Mouse (Mus musculus) right cerebral cortex, postnatal 4 days (tissue): ENCODE data around the gene Chchd6.
A peak's percentile ranks its signal among the peaks of the same experiment; 100 is the strongest.

Source experiments
- DNase-seq: peaks from one replicate; pipeline ENCODE4 v3.0.0-alpha.2; 2022

The Chchd6 gene

GRCm38 (mm10) chr6:89440671-89441070, 154.8 kb downstream of the Chchd6 start:
- peak; percentile 18 for DNase-seq

GRCm38 (mm10) chr6:89431920-89432482, 163.5 kb downstream of the Chchd6 start:
- DNase-seq: no peak

GRCm38 (mm10) chr6:89430749-89431148, 164.7 kb downstream of the Chchd6 start:
- DNase-seq: no peak

GRCm38 (mm10) chr6:89428661-89429375, 166.6 kb downstream of the Chchd6 start:
- DNase-seq: no peak

- no peak for DNase-seq
Measured at GRCm38 (mm10) chr6:89424461-89424860, 171.0 kb downstream of the Chchd6 start.

- DNase-seq: no peak
Measured at GRCm38 (mm10) chr6:89422621-89423020, 172.8 kb downstream of the Chchd6 start.

- no peak for DNase-seq
Measured at GRCm38 (mm10) chr6:89421922-89422321, 173.5 kb downstream of the Chchd6 start.

GRCm38 (mm10) chr6:89421503-89421902, 173.9 kb downstream of the Chchd6 start:
- no peak for DNase-seq

- no peak for DNase-seq
Measured at GRCm38 (mm10) chr6:89420756-89421155, 174.7 kb downstream of the Chchd6 start.

- no peak for DNase-seq
Measured at GRCm38 (mm10) chr6:89420110-89420509, 175.3 kb downstream of the Chchd6 start.

- DNase-seq: no peak
Measured at GRCm38 (mm10) chr6:89419066-89419815, 176.2 kb downstream of the Chchd6 start.

GRCm38 (mm10) chr6:89416030-89416595, 179.3 kb downstream of the Chchd6 start:
- DNase-seq: no peak

GRCm38 (mm10) chr6:89415091-89415490, 180.4 kb downstream of the Chchd6 start:
- DNase-seq: no peak

- no peak for DNase-seq
Measured at GRCm38 (mm10) chr6:89414126-89414525, 181.3 kb downstream of the Chchd6 start.

- no peak for DNase-seq
Measured at GRCm38 (mm10) chr6:89413481-89413884, 182.0 kb downstream of the Chchd6 start.

- DNase-seq: no peak
Measured at GRCm38 (mm10) chr6:89412562-89412961, 182.9 kb downstream of the Chchd6 start.

GRCm38 (mm10) chr6:89409041-89409440, 186.4 kb downstream of the Chchd6 start:
- no peak for DNase-seq

GRCm38 (mm10) chr6:89408259-89408658, 187.2 kb downstream of the Chchd6 start:
- DNase-seq: no peak

- no peak for DNase-seq
Measured at GRCm38 (mm10) chr6:89407247-89407889, 188.1 kb downstream of the Chchd6 start.

- no peak for DNase-seq
Measured at GRCm38 (mm10) chr6:89404964-89405363, 190.5 kb downstream of the Chchd6 start.

- no peak for DNase-seq
Measured at GRCm38 (mm10) chr6:89403257-89404225, 191.9 kb downstream of the Chchd6 start.

GRCm38 (mm10) chr6:89402406-89402805, 193.0 kb downstream of the Chchd6 start:
- DNase-seq: no peak
